Mouse (Mus musculus): ENCODE results near the gene Zfp160.

- TF ChIP-seq CTCF (IDR thresholded peaks at IDR 0.05; ENCODE audit: control insufficient read depth, insufficient read depth, low read length) (no peak), POLR2A (IDR thresholded peaks at IDR 0.05; ENCODE audit: borderline replicate concordance, control insufficient read depth, low read depth, low read length) (no peak)
Observed at GRCm38 (mm10) chr17:21065501-21065900, 56.8 kb downstream of the Zfp160 start.

All from bone marrow, adult 2 months (tissue).